Mouse (Mus musculus) urinary bladder, postnatal 14 days (tissue): ENCODE data around the gene Pla2g6.

Experiments used
- DNase-seq: peaks from one replicate; pipeline ENCODE4 v3.0.0; 2021; ENCODE audit warnings: low spot score

Pla2g6 gene

GRCm38 (mm10) chr15:79350866-79351265 lies 22.7 kb upstream of the Pla2g6 start:
- DNase-seq = no peak

DNA sequence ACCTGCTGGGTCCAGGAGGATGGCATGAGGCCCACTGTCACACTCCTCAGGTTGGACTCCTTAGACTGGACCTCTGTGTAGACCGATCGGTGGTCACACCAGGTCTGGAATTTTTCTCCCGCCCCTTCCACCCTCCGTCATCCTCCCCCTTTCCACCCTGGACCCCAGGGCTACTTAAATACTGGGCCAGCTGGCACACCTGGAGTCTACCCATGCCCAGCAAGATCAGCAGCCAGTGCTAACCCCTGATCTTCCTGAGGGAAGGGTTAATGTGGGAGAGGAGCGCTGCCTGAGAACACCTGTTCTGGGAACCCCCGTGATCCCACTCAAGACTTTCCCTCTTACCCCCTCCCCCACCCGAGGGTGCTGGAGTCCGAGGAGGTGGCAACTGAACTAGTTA lies 20.5 kb upstream of the Pla2g6 start:
- no peak for DNase-seq

GRCm38 (mm10) chr15:79347845-79348506 lies 19.8 kb upstream of the Pla2g6 start:
- peak; percentile 80 for DNase-seq

GRCm38 (mm10) chr15:79347165-79347844 lies 19.1 kb upstream of the Pla2g6 start:
- DNase-seq = peak; percentile 94

DNA sequence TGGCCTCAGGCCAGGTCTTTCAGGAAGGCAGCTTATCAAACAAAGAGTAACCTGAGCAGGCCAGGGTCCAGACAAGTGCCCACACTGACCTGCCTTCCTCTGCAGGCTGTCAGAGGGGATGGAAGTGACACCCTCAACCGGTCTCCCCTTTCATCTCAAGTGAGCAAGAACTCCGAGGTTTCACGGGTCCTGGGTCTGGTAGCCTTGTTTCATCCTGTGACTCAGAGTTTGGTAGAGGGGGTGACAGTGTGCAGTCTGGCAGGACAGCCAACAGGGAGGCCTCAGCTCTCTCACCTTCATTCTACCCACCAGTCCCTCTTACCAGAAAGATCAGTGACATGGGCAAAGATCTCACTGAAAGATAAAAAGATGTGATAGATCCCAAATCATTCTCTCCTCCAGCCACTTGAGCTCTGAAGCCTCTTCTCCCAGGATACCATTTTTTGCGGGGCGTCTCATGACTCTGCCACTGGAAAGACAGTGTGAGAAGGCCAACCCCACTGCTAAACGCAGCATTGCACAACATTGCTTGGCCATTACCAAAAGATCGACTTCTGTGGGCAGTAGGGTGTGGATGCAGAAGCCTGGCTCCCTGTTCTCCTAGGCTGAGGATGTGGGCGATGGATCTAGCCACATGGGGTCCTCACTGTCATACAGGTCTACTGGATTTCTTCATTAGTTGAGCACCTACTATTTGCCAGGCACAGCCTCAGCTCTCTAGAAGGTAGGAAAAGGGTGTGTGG lies 18.0 kb upstream of the Pla2g6 start, which contains the start of gene Maff:
Maff (plus strand) TSS at position 571 of the 743 bp plus-strand sequence.
- no peak for DNase-seq

DNA sequence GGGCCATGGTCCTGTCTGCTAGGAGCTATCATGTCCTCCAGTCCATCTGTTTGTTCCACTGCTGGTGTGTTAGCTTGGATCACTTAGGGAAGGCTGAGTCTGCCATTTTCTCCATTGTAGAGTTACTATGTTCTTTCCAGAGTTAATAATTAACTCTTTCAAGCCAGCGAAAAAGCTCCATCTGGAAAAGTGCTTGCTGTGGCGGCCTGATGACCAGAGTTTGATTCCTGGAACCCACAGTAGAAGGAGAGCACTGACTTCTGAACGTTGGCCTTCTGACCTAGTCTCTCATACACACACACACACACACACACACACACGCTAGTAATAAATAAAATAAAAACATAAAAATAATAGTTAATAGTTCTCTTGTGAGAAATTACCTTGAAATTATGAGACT lies 16.4 kb upstream of the Pla2g6 start:
- no peak for DNase-seq

GRCm38 (mm10) chr15:79342641-79343337 lies 14.6 kb upstream of the Pla2g6 start:
- no peak for DNase-seq

- no peak for DNase-seq
Measured at GRCm38 (mm10) chr15:79338978-79339377, 10.8 kb upstream of the Pla2g6 start.

GRCm38 (mm10) chr15:79335061-79335655 lies 7.0 kb upstream of the Pla2g6 start:
- no peak for DNase-seq

- DNase-seq = peak; percentile 53
Measured at GRCm38 (mm10) chr15:79333409-79333808, 5.2 kb upstream of the Pla2g6 start.

- DNase-seq = no peak
Measured at GRCm38 (mm10) chr15:79330521-79330920, 2.3 kb upstream of the Pla2g6 start.

- DNase-seq = no peak
Measured at GRCm38 (mm10) chr15:79329979-79330363, 1.8 kb upstream of the Pla2g6 start.

DNA sequence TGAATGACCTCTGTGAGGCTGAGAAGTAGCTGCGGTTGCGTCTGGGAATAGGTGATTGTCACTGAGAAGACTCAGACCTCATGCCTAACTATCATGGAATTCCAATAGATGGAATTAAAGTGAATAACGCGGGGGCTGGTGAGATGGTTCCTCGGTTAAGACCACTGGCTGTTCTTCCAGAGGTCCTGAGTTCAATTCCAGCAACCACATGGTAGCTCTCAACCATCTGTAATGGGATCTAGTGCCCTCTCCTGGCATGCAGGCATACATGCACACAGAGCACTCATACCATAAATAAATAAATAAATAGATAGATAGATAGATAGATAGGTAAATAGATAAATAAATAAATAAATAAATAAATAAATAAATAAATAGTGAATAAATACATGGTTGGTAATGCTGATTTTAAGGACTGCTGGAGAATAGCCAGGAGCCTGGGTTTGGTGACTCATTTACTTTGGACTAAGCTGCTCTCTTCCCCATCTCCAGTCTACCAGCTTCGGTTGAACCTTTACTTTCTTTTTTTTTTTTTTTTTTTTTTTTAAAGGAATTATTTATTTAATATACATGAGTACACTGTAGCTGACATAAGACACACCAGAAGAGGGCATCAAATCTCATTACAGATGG lies 1.3 kb upstream of the Pla2g6 start:
- no peak for DNase-seq

DNA sequence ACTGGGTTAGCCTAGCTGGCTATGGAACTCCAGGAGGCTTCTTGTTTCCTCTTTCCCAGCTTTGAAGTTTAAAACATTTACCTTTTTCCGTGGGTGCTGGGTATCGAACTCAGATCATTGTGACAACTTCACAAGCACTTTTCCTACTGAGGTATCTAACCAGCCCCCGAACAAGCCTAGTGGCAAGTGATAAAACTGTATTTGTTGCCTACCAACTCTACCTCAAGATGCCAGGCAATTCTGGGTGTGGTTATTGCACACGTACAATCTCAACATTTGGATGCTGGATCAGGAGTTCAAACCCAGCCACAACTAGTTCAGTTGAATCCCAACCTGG lies 717 bp upstream of the Pla2g6 start:
- no peak for DNase-seq

DNA sequence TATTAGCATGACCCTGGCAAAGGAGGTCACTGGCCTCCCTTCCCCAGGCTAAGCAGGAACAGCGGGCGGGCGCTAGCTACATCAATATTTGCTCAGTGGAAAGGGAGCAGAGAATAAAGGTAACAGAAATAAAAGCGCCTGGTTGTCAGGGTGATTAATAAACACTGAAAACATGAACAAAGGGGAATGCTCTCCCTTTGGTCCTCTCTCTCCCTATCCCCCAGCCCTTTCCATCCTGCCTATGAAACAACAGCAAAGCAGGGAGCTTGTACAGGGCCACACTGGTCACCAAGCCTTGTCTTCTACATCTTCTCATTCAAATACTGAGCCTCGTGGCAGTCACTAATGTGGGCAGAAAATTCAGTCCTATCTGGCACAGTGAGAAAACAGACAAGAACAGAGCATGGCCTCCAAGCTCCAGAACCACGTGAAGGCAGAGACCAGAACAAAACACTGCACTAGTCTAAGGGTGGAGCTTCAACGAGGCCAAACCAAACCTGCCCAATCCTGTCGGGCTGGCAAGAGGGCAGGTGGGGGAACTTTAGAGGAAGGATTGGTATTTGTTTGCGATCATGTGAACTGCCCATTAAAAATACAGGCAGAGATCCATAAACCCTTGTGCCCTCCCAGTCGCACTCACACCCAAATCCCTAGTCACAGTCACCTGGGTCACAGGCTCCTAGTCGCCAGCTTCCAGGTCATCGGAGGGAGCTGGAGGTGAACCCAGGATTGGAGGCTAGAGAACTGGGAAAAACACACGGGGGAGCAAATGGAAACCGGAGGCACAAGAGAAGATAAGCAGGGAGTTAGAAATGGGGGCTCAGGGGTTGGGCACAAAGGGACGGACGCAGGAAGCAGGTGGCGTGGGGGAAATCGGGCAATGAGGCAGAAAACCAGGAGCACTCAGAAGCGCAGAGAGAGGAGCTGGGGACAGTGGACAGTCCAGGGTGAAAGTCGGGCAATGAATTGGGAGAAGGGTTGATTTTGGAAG lies 924 bp downstream of the Pla2g6 start:
- DNase-seq = peak; percentile 77

GRCm38 (mm10) chr15:79326264-79326663 lies 1.9 kb downstream of the Pla2g6 start:
- no peak for DNase-seq

DNA sequence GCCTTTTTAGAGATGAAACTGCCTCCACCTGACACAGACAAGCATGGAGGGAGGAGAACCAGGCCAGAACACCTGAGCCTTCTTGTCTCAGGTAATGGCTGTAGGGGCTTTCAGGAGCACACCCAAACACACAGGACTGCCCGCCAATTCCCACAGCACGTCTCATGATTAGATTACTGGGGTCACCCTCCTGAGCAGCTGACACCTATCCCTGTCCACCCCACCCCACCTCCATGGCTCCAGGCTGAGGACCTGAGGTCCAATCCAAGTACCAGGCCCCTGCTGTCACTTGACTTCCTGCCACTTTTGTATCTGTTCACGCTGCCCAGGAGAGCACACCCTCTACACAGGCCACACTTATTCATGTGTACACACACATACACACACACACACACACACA lies 2.4 kb downstream of the Pla2g6 start:
- no peak for DNase-seq

GRCm38 (mm10) chr15:79324373-79324772 lies 3.8 kb downstream of the Pla2g6 start:
- DNase-seq = no peak

GRCm38 (mm10) chr15:79323791-79324155 lies 4.4 kb downstream of the Pla2g6 start:
- no peak for DNase-seq

GRCm38 (mm10) chr15:79322991-79323790 lies 5.0 kb downstream of the Pla2g6 start:
- DNase-seq = peak; percentile 71
